Mouse (Mus musculus) CH12.LX (cell line): ENCODE results near the gene Gm9117.
"Not testable (repeated sequence)": the region's sequence is repeated elsewhere in the genome, so short reads cannot be mapped to it uniquely, and the experiment has no call there.

Experiments
- CTCF ChIP-seq, 2 experiments: IDR thresholded peaks in 1 of 2; conservative IDR thresholded peaks in 1 of 2; 2 replicates each; pipeline ENCODE4 v1.5.1; 2011 to 2012; ENCODE audit warnings: low read depth in 2 of 2, low read length in 2 of 2, improper control_type of control experiment in 1 of 2, inconsistent platforms in 1 of 2, mild to moderate bottlenecking in 1 of 2, moderate library complexity in 1 of 2
- MAFK ChIP-seq: IDR thresholded peaks from 2 replicates; pipeline ENCODE4 v1.6.1; 2011; ENCODE audit warnings: low read length, improper control_type of control experiment; ENCODE audit not compliant: insufficient replicate concordance
- MAZ ChIP-seq: IDR thresholded peaks from 2 replicates; pipeline ENCODE4 v1.6.1; 2012; ENCODE audit warnings: low read depth, mild to moderate bottlenecking, inconsistent platforms, low read length, improper control_type of control experiment, moderate library complexity
- POLR2A ChIP-seq: IDR thresholded peaks from 2 replicates; pipeline ENCODE4 v1.6.1; 2011; ENCODE audit warnings: low read depth, mild to moderate bottlenecking, improper control_type of control experiment, low read length
- POLR2AphosphoS2 ChIP-seq: IDR thresholded peaks from 2 replicates; pipeline ENCODE4 v1.6.1; 2011; ENCODE audit warnings: low read depth, low read length, improper control_type of control experiment
- TCF12 ChIP-seq: IDR thresholded peaks from 2 replicates; pipeline ENCODE4 v1.6.1; 2014; ENCODE audit warnings: low read depth, mild to moderate bottlenecking, inconsistent platforms, low read length, improper control_type of control experiment
- USF1 ChIP-seq: IDR thresholded peaks from 2 replicates; pipeline ENCODE4 v1.6.1; 2014; ENCODE audit warnings: low read depth, mild to moderate bottlenecking, inconsistent platforms, low read length, improper control_type of control experiment

DNA sequence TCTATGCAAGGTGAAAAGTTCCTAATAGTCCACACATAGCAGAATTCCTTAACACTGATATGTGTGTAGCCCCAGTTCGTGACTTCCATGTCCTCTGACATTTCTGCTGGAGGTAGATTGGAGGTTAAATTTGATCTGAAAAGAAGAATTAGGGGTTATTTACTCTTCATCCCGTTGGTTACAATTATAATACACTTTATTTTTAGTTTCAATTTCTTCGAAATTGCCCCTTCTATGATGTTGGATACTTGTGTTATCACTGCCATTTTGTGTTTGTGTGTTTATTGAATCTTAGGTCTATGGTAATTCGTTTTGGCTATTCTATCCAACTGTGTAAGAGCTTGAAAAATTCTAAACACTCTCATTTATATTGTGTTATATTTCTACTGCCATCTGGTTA lies 17.9 kb upstream of the Gm9117 start, which contains the start of gene Tdpoz5:
- not testable (repeated sequence) for TF ChIP-seq CTCF (conservative IDR thresholded peaks at IDR 0.05 in 1 of 2, IDR thresholded peaks at IDR 0.05 in 1 of 2; ENCODE audit: low read depth in 2 of 2, low read length in 2 of 2); POLR2A; MAZ; POLR2AphosphoS2; TCF12; USF1; MAFK
